Mouse (Mus musculus): ENCODE measurements at regions not wholly inside any gene's neighbourhood (a gene's known extent, or its start where the extent isn't known, plus 50 kb on each side); places are given as distances from the start of the nearest gene placed in this dataset.
"Not testable (repeated sequence)": the region's sequence is repeated elsewhere in the genome, so short reads cannot be mapped to it uniquely, and the experiment has no call there.

- DNase-seq (ENCODE audit: low spot score in 2 of 2), result no peak
Observed at GRCm38 (mm10) chr13:31050160-31050788, 76.3 kb downstream of the Gm5447 start.

GRCm38 (mm10) chr13:31051586-31051985, 77.6 kb downstream of the Gm5447 start:
- not testable (repeated sequence) for DNase-seq (ENCODE audit: low spot score in 2 of 2)

- no peak for DNase-seq (ENCODE audit: low spot score in 2 of 2)
Observed at GRCm38 (mm10) chr13:31054356-31054755, 80.4 kb downstream of the Gm5447 start.

- no peak for DNase-seq (ENCODE audit: low spot score in 2 of 2)
Observed at GRCm38 (mm10) chr13:31055376-31056083, 81.5 kb downstream of the Gm5447 start.

- no peak for DNase-seq (ENCODE audit: low spot score in 2 of 2)
Observed at GRCm38 (mm10) chr13:31056154-31056871, 82.3 kb downstream of the Gm5447 start.

- no peak for DNase-seq (ENCODE audit: low spot score in 2 of 2)
Observed at GRCm38 (mm10) chr13:31060916-31061431, 87.0 kb downstream of the Gm5447 start.

- DNase-seq (ENCODE audit: low spot score in 2 of 2), result no peak
Observed at GRCm38 (mm10) chr13:31068343-31068742, 94.3 kb downstream of the Gm5447 start.

GRCm38 (mm10) chr13:31076541-31076940, 102.5 kb downstream of the Gm5447 start:
- no peak for DNase-seq (ENCODE audit: low spot score in 2 of 2)

- DNase-seq (ENCODE audit: low spot score in 2 of 2), result no peak
Observed at GRCm38 (mm10) chr13:31078751-31079150, 104.7 kb downstream of the Gm5447 start.

- DNase-seq (ENCODE audit: low spot score in 2 of 2), result no peak
Observed at GRCm38 (mm10) chr13:31080215-31080614, 106.2 kb downstream of the Gm5447 start.

- DNase-seq (ENCODE audit: low spot score in 2 of 2), result peak; percentile 26 to 63
Observed at GRCm38 (mm10) chr13:31082448-31083140, 108.6 kb downstream of the Gm5447 start.

GRCm38 (mm10) chr13:31101051-31101450, 127.0 kb downstream of the Gm5447 start:
- DNase-seq (ENCODE audit: low spot score in 2 of 2), result no peak

- DNase-seq (ENCODE audit: low spot score in 2 of 2), result no peak
Observed at GRCm38 (mm10) chr13:31107434-31107833, 133.4 kb downstream of the Gm5447 start.

GRCm38 (mm10) chr13:31109231-31109630, 135.2 kb downstream of the Gm5447 start:
- DNase-seq (ENCODE audit: low spot score in 2 of 2), result no peak

GRCm38 (mm10) chr13:31122689-31123088, 148.7 kb downstream of the Gm5447 start:
- DNase-seq (ENCODE audit: low spot score in 2 of 2), result no peak

GRCm38 (mm10) chr13:31124547-31125216, 150.7 kb downstream of the Gm5447 start:
- DNase-seq (ENCODE audit: low spot score in 2 of 2), result no peak

GRCm38 (mm10) chr13:31132501-31132900, 158.5 kb downstream of the Gm5447 start:
- DNase-seq (ENCODE audit: low spot score in 2 of 2), result no peak

GRCm38 (mm10) chr13:31139686-31140085, 165.7 kb downstream of the Gm5447 start:
- no peak for DNase-seq (ENCODE audit: low spot score in 2 of 2)

- DNase-seq (ENCODE audit: low spot score in 2 of 2), result no peak
Observed at GRCm38 (mm10) chr13:31147323-31147722, 173.3 kb downstream of the Gm5447 start.

GRCm38 (mm10) chr13:31154066-31154465, 180.1 kb downstream of the Gm5447 start:
- no peak for DNase-seq (ENCODE audit: low spot score in 2 of 2)

GRCm38 (mm10) chr13:31163878-31164495, 190.0 kb downstream of the Gm5447 start:
- no peak for DNase-seq (ENCODE audit: low spot score in 2 of 2)

Measured in right cerebral cortex, postnatal 36 days (tissue).